Mouse (Mus musculus): Measurements from ENCODE around the gene Plpp2. TPM values are rescaled to one million over a fixed set of nuclear protein-coding genes. Genes with fewer than 3 reads are reported as not detected.

Gene Plpp2
- polyA plus RNA-seq, 1 experiment, result 4.1 TPM

DNA sequence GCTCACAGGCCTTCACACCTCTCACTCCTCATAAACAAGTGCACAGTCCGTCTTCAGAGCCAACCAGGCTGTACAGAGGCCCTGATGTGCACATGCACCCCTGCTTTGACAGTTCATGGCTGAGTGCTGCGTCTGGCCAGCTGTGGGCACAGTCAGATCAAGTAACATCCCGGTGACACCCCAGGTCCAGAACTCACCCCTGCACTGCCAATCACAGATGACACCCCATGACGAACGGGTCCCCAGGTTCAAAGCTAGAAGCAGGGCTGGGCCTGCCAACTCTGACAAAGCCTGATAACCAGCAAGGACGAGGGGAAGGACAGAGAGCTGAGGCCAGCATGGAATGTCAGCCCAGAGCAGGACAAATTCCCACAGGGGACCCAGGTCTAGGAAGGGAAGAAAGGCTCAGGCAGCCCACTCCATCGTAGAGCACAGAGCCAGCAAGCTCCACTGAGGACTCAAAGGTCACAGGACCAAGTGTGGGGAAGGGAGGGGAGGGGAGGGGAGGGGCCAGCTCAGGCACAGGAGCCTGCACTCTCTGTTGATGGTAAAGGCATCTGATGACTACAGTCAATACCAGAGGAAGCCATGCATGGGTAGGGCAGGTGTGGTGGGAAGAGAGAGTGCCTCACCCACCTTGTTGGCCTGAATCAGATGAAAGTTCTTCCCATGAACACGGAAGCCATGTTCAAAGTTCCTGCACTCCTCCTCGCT is 10.4 kb upstream of the Plpp2 start:
- H3K36me3 ChIP-seq (ENCODE audit: control insufficient read depth, insufficient read depth, low read length), result no peaks in the 10 kb centered on the region
- TF ChIP-seq CTCF (IDR thresholded peaks at IDR 0.05; ENCODE audit: control insufficient read depth, insufficient read depth, insufficient replicate concordance, low read depth, low read length), result no peak
- no peak for TF ChIP-seq POLR2A (IDR thresholded peaks at IDR 0.05; ENCODE audit: control insufficient read depth, low read depth, low read length)
- H3K27ac ChIP-seq (ENCODE audit: control insufficient read depth, insufficient read depth, low read depth, low read length), result no peak overlapping the region
- no peaks in the 10 kb centered on the region for H3K4me1 ChIP-seq (ENCODE audit: control insufficient read depth, insufficient read depth, low read length)
- no peak overlapping the region for H3K4me3 ChIP-seq (ENCODE audit: control insufficient read depth, low read depth, low read length)
- H3K27me3 ChIP-seq (ENCODE audit: control insufficient read depth, insufficient read depth, low read length), result no peaks in the 10 kb centered on the region

DNA sequence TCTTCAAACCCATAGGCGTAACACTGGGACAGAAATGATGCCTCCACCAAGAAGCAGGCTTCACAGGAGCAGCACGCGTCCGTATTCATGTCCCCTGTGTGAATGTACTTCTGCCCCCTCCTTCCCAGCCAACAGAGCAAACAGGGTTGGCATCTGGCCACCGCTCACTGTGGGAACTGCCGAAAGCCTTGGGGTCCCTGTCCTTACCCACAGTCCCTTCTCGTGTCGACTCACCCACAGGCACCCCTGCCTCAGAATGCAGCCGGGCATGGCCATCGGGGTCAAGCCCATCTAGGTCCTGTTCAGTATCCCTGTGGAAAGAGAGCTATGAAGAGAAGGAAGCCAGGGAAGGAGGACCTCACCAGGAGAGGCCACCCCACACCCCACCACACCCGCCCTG is 8.6 kb upstream of the Plpp2 start:
- no peaks in the 10 kb centered on the region for H3K27me3 ChIP-seq (ENCODE audit: control insufficient read depth, insufficient read depth, low read length)
- H3K27ac ChIP-seq (ENCODE audit: control insufficient read depth, insufficient read depth, low read depth, low read length), result no peak overlapping the region
- no peak overlapping the region for H3K4me3 ChIP-seq (ENCODE audit: control insufficient read depth, low read depth, low read length)
- TF ChIP-seq CTCF (IDR thresholded peaks at IDR 0.05; ENCODE audit: control insufficient read depth, insufficient read depth, insufficient replicate concordance, low read depth, low read length) (no peak), POLR2A (IDR thresholded peaks at IDR 0.05; ENCODE audit: control insufficient read depth, low read depth, low read length) (no peak)
- H3K36me3 ChIP-seq (ENCODE audit: control insufficient read depth, insufficient read depth, low read length), result no peaks in the 10 kb centered on the region
- no peaks in the 10 kb centered on the region for H3K4me1 ChIP-seq (ENCODE audit: control insufficient read depth, insufficient read depth, low read length)

DNA sequence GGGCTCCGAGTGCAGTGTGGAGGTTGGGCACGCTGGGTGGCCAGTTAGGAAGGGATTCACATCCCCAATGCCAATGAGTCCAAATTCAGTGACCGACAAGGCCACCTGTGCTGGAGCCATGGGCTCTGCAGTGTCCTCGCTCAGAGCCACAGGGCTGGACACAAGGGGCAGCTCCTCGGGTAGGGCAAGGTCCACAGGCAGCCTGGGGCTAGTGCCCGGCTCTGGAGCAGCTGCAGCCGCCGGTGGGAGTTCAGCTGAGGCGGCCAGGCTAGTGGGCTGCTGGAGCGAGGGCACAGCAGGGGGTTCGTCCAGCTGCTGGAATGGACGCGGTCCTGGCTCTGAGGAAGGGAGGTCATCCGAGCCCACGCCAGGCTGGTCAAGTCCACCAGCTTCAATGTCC is 7.9 kb upstream of the Plpp2 start:
- no peaks in the 10 kb centered on the region for H3K4me1 ChIP-seq (ENCODE audit: control insufficient read depth, insufficient read depth, low read length)
- no peak overlapping the region for H3K4me3 ChIP-seq (ENCODE audit: control insufficient read depth, low read depth, low read length)
- TF ChIP-seq POLR2A (IDR thresholded peaks at IDR 0.05; ENCODE audit: control insufficient read depth, low read depth, low read length) (no peak), CTCF (IDR thresholded peaks at IDR 0.05; ENCODE audit: control insufficient read depth, insufficient read depth, insufficient replicate concordance, low read depth, low read length) (no peak)
- H3K27me3 ChIP-seq (ENCODE audit: control insufficient read depth, insufficient read depth, low read length), result no peaks in the 10 kb centered on the region
- no peaks in the 10 kb centered on the region for H3K36me3 ChIP-seq (ENCODE audit: control insufficient read depth, insufficient read depth, low read length)
- H3K27ac ChIP-seq (ENCODE audit: control insufficient read depth, insufficient read depth, low read depth, low read length), result no peak overlapping the region

DNA sequence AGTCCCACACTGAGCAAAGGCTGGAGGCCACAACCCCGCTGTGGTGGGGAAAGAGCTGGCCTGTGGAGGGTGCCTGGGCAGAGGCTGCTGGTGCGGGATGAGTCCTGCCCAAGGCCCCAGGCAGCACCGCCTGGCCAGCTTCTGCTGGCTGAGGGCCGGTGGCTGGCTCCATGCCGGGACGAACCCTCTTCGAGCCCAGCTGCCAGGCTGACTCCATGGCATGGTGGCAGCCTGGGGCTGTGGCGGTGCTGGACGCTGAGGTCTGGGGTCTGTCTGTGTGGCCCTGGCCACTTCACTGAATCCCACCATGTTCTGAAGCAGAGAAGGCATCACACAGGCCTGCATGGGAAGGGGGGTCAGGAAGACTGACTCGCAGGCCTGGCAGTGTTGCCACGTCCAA is 7.2 kb upstream of the Plpp2 start:
- TF ChIP-seq POLR2A (IDR thresholded peaks at IDR 0.05; ENCODE audit: control insufficient read depth, low read depth, low read length) (peak; percentile 38; the same call in 1 of the 2 replicates), CTCF (IDR thresholded peaks at IDR 0.05; ENCODE audit: control insufficient read depth, insufficient read depth, insufficient replicate concordance, low read depth, low read length) (no peak)
- Histone ChIP-seq H3K4me3 (ENCODE audit: control insufficient read depth, low read depth, low read length) (no peak overlapping the region), H3K27me3 (ENCODE audit: control insufficient read depth, insufficient read depth, low read length) (no peaks in the 10 kb centered on the region), H3K27ac (ENCODE audit: control insufficient read depth, insufficient read depth, low read depth, low read length) (no peak overlapping the region), H3K4me1 (ENCODE audit: control insufficient read depth, insufficient read depth, low read length) (no peaks in the 10 kb centered on the region), H3K36me3 (ENCODE audit: control insufficient read depth, insufficient read depth, low read length) (no peaks in the 10 kb centered on the region)

DNA sequence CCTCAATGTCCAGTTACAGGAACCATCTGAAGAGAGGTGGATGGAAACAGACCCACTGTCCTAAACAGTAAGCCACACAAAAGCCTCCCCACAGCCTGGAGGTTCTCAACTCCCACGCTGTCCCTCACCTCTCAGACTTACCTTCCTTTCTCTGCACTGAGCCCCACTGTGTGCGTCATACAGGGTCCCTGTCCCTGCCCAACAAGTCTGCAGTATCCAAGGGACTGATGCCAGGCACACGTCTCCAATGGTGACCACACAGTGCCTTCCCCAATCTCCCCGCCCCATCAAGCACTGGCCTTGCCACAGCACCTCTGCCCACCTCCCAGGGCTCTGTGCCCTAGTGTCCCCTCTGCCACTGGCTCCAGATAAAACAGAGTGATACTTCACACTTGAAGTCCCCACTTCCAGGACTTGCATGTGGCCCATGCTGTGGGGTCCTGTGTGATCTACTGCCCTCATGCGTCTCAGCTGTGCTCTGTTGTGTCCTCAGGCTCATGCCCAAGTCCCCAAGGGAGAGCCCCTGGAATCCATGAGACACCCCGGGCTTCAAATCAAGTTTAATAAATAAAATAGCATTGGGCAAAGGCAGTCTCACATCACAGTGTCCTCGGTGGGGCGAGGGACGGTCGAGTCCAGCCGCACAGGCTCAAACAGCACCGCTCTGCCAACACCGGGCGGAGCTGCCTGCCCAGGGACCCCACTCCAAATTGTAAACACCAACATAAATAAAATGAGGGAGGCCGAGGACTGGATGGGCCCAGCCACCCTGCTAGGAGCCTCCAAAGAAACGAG is 6.3 kb upstream of the Plpp2 start:
- TF ChIP-seq CTCF (IDR thresholded peaks at IDR 0.05; ENCODE audit: control insufficient read depth, insufficient read depth, insufficient replicate concordance, low read depth, low read length) (no peak), POLR2A (IDR thresholded peaks at IDR 0.05; ENCODE audit: control insufficient read depth, low read depth, low read length) (no peak)
- H3K27ac ChIP-seq (ENCODE audit: control insufficient read depth, insufficient read depth, low read depth, low read length), result no peak overlapping the region

DNA sequence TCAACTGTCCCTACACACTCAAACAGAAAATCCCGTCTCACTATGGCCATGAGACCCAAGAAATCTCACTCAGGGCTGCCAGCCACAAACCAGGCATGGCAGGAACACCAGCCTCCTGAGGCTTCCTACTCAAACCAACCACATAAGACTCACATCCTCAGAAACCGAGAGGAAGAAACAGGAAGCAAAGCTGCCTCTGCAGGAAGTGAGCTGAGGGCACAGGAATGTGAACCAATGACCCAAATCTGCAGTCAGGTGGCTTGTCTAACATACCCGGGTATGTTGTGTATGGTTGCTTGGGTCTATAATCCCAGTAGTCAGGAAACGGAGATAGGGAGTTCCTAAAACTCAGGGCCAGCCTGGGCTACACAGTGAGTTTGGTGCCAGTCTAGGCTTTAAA is 5.3 kb upstream of the Plpp2 start:
- no peak for TF ChIP-seq CTCF (IDR thresholded peaks at IDR 0.05; ENCODE audit: control insufficient read depth, insufficient read depth, insufficient replicate concordance, low read depth, low read length)
- TF ChIP-seq POLR2A (IDR thresholded peaks at IDR 0.05; ENCODE audit: control insufficient read depth, low read depth, low read length), result no peak
- no peaks in the 10 kb centered on the region for H3K27me3 ChIP-seq (ENCODE audit: control insufficient read depth, insufficient read depth, low read length)
- no peak overlapping the region for H3K27ac ChIP-seq (ENCODE audit: control insufficient read depth, insufficient read depth, low read depth, low read length)
- H3K4me3 ChIP-seq (ENCODE audit: control insufficient read depth, low read depth, low read length), result no peak overlapping the region
- H3K36me3 ChIP-seq (ENCODE audit: control insufficient read depth, insufficient read depth, low read length), result no peaks in the 10 kb centered on the region
- H3K4me1 ChIP-seq (ENCODE audit: control insufficient read depth, insufficient read depth, low read length), result peaks cover 1% of the 10 kb centered on the region

More for the DNA sequence above, 6.3 kb upstream of the Plpp2 start:
- no peaks in the 10 kb centered on the region for H3K27me3 ChIP-seq (ENCODE audit: control insufficient read depth, insufficient read depth, low read length)
- no peak overlapping the region for H3K4me3 ChIP-seq (ENCODE audit: control insufficient read depth, low read depth, low read length)
- no peaks in the 10 kb centered on the region for H3K4me1 ChIP-seq (ENCODE audit: control insufficient read depth, insufficient read depth, low read length)
- H3K36me3 ChIP-seq (ENCODE audit: control insufficient read depth, insufficient read depth, low read length), result no peaks in the 10 kb centered on the region

DNA sequence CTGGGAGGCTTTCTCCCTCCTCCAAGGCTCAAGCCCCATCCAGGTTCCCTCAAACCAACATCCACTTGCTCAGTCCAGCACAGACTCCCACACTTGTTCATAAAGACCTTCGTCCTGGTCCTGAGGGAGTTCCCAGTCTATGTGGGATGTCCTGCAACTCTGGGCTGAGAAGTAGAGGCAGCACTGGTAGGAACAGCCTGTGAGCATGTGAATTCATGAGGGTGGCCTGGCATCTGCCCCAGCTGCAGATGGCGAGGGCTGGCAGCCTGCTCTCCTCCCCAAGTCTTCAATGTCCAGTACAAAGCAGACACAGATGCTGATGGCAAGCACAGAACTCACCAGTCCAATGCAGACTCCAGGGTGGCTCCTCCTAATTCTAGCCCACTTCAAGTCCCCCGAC is 4.7 kb upstream of the Plpp2 start:
- Histone ChIP-seq H3K4me3 (ENCODE audit: control insufficient read depth, low read depth, low read length) (no peak overlapping the region), H3K4me1 (ENCODE audit: control insufficient read depth, insufficient read depth, low read length) (peaks cover 6% of the 10 kb centered on the region), H3K27ac (ENCODE audit: control insufficient read depth, insufficient read depth, low read depth, low read length) (no peak overlapping the region), H3K36me3 (ENCODE audit: control insufficient read depth, insufficient read depth, low read length) (no peaks in the 10 kb centered on the region), H3K27me3 (ENCODE audit: control insufficient read depth, insufficient read depth, low read length) (no peaks in the 10 kb centered on the region)
- TF ChIP-seq CTCF (IDR thresholded peaks at IDR 0.05; ENCODE audit: control insufficient read depth, insufficient read depth, insufficient replicate concordance, low read depth, low read length) (no peak), POLR2A (IDR thresholded peaks at IDR 0.05; ENCODE audit: control insufficient read depth, low read depth, low read length) (no peak)

All from testis, adult 2 months (tissue).